Mouse (Mus musculus): ENCODE results near the gene Foxa2. TPM values are rescaled to one million over a fixed set of nuclear protein-coding genes. Genes with fewer than 3 reads are reported as not detected.

Foxa2 gene
- total RNA-seq (2021) = not detected
- long read RNA-seq, experiment 1 = 0 reads
- long read RNA-seq, experiment 2 = 0 reads

- DNase-seq = no peak
Measured at GRCm38 (mm10) chr2:148046799-148047165, at the start of gene Foxa2. Gene Foxa2, minus strand, starts transcription at chr2:148046969.

DNA sequence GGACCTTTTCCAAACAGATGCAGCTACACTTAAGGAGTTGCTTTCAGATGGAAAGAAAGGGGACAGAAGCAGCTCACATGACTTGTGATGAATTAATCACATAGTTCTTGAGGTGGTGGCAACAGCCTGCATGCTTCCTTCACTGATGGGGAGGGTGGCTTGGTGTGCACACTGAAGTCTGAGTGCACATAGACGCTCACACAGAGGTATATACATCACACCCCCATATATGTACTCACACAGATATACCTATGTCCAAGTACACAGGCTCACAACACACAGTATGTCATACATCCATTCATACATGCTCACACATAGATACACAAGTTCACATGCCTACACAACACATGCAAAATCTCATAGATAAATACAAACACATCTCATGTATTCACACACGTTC lies 45.3 kb upstream of the Foxa2 start:
- DNase-seq = no peak

GRCm38 (mm10) chr2:148091657-148092056 lies 44.9 kb upstream of the Foxa2 start:
- DNase-seq = no peak

DNA sequence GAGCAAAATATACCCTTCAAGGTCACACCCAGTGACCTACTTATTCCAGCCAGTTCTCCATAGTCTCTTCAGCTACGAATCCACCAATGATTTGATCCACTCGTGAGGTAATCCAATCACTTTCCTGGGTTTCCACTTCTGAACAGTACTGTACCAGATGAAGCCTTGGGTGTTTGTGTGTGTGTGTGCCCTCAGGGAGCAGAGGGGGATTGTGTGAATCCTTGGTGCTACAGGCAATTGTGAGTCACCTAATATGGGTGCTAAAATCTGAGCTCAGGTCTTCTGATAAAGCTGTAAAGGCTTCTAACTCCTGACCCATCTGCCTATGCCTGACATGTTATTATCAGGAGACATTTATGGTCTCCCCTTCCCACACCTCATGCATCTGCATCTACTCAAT lies 43.3 kb upstream of the Foxa2 start:
- DNase-seq = no peak

DNA sequence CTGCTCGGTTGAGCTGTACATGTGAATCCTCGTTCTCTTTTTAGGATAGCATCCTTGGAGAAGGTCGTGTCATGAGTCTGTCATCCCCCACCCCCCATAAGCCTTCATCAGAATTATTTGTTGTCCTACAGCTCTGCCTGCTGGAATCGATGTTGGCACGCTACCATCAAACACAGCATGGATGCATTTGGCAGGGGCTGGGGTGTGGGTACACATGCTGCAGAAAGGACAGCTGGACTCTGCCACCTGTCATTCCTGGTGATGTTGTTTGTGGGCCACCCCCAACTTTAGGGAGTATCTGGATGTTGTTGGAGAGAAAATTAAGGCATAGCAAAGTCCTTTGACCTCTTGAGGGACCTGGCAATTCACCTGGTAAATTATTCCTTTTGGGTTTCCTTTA lies 38.8 kb upstream of the Foxa2 start:
- DNase-seq = no peak

DNA sequence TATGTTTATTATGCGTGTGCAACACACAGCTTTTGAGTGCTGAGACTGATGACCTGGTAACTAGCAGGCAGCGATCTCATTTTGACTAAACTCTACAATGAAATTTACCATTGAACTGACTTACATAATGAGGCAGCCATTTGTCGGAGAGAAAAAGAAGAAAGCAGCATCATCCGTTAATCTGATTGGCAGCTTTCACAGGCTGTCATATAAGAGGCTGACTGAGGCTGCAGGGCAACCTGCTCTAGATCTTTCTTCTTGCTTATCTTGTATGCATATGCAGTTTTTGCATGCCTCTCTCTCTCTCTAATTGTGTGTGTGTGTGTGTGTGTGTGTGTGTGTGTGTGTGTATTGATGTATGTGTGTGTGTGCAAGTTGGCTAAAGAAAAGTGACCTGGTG lies 38.4 kb upstream of the Foxa2 start:
- DNase-seq = no peak

DNA sequence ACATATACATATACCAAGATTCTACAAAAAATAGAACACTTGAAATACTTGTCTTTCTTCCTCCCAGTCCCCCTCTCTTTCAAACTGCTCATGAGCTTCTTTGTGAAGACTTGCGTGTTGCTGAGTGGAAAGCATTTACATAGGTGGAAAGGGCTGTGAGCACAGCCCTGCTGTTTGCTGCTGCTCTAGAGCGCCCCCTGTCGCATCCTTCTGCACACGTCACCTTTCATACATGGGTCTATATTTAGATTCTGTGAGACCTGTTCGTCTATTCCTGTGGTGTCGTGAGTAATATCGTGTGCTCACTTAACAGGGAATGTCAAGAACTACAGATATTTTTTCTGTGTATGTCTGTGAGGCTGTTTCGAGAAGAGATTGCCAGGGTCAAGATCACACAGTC lies 35.5 kb upstream of the Foxa2 start:
- peak; percentile 26 for DNase-seq

GRCm38 (mm10) chr2:148060705-148061104 lies 13.9 kb upstream of the Foxa2 start:
- no peak for DNase-seq

- DNase-seq = no peak
Measured at GRCm38 (mm10) chr2:148053411-148053810, 6.6 kb upstream of the Foxa2 start.

DNA sequence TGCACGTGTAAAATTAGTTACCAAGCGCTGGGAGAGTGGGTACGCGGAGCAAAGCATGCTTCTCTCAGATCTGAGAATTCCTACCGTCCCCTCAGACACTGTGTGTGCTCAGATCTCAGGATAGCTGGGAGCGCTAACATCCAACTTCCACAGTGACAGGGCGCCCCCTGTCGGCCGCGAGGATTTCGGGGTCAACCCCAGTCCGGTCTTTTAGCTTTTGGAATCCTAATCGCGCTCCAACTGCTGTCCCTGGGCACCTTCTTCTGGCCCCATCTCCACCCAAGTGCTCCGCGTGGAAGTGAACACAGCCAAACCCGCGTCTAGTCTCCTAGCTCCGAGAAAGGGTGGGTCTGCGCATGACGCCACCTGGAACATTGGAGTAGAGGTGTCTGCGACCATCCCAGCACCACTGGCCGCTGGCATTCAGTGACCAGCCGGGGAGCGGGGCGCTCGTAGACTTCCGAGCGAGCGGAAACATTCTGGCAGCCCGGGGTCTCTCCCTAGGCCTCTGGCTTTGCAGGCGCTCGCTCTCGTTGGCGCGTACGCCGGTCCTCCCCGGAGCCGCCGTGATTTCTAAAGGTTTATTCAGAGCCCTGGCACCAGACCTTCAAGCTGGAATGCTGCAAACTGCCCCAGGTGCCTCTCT lies 1.8 kb upstream of the Foxa2 start:
- DNase-seq = peak; percentile 73

DNA sequence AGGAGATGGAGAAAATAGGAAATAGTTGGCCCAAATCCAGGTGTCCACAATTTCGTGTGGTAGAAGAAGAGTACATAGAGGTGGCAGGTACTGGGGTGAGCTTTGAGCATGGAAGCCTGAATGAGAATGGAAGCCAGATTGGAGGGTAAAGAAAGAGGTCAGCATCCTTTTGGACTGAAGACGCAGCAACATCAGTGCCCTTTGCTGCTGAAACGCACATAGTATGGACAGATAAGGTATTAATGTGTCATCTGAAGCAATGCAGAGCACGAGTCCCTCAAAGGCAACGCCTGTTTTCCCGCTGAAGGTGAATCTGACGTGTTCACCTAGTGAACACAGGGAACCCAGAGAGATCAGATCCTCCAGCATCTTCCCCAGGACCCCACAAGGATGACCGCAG lies 842 bp upstream of the Foxa2 start:
- no peak for DNase-seq

GRCm38 (mm10) chr2:148045937-148046798 lies 601 bp downstream of the Foxa2 start:
- DNase-seq = no peak

GRCm38 (mm10) chr2:148045543-148045936 lies 1.2 kb downstream of the Foxa2 start:
- no peak for DNase-seq

DNA sequence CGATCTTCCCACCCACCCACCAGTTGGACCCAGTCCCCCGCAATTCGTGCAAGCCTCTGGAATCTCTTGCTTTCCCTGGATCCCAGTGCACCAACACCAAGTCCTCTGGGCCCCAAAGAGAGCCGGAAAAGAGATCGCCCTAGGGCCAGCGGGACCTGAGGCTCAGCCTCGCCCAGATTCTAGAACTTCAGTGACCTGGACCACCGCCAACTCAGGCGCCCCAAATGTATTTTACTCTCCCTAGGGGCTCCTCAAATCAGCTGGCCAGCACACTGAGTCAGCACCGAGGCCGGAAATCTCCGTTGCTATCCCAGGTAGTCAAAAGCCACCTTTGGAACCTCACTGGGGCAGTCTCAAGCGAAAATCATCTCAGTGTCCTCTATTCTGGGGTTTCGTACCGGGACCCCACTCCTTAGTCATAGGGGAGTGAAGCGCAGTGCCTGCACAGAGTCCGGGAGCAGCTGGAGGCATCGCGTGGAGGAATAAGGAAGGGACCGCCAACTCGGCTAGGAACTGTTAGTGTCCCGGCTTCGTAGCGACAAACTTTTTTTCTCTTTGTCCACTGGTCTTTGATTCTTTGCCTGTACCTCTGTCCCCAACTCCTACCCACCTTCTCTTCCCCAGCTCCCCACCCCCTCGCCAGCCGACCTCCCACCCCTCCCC lies 1.8 kb downstream of the Foxa2 start:
- no peak for DNase-seq

- no peak for DNase-seq
Measured at GRCm38 (mm10) chr2:148043976-148044876, 2.5 kb downstream of the Foxa2 start.

DNA sequence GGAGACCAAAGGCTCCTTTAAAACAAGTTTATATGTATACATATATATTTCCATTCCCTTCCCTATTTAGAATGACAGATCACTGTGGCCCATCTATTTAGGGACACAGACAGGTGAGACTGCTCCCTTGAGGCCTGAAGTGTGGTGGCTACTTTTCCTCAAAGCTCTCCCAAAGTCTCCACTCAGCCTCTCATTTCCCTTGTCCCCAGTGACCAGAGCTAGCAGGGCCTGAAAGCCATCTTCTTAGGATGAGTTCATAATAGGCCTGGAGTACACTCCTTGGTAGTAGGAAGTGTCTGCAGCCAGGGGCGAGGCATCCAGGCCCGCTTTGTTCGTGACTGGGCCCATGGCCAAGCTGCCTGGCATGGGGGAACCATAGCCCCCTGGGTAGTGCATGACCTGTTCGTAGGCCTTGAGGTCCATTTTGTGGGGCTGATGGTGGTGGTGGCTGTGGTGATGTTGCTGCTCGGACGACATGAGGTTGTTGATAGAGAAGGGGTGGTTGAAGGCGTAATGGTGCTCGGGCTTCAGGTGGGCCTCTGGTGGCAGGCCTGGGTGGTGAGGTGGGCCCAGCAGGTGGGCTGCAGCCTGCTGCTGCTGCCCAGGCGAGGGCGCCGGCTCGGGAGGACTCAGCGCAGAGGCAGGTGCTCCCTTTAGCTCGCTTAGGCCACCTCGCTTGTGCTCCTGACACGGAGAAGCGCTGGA lies 3.3 kb downstream of the Foxa2 start:
- no peak for DNase-seq

DNA sequence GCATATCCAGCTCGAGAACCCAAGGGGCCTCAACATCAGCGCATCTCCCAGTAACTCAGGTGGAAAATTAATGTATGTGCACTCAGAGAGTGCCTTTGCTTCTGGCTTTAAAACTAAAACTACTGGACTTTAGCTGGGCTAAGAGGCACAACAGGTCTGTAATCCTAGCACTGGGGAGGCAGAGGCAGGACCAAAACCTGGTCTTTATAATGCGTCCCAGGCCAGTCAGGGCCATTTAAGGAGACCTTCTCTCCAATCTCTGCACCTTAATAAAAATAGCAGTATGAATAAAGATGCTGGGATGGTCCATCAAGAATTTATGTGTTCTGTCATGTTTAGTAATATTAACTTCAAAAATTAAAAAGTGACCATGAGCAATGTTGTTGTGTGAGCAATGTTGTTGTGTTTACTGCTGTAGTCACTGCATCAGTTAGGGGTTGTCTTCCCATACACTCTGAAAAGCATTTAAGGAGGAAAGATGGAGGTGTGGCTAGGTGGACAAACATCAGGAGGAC lies 4.6 kb downstream of the Foxa2 start:
- DNase-seq = no peak

GRCm38 (mm10) chr2:148041381-148041780 lies 5.4 kb downstream of the Foxa2 start:
- DNase-seq = no peak

- DNase-seq = no peak
Measured at GRCm38 (mm10) chr2:148040236-148041121, 6.3 kb downstream of the Foxa2 start.
